Mouse (Mus musculus): ENCODE data around the gene Lrit2. TPM values are rescaled to one million over a fixed set of nuclear protein-coding genes. Genes with fewer than 3 reads are reported as not detected.

Lrit2 gene
- total RNA-seq, 2 experiments from 2014 or later = not detected

DNA sequence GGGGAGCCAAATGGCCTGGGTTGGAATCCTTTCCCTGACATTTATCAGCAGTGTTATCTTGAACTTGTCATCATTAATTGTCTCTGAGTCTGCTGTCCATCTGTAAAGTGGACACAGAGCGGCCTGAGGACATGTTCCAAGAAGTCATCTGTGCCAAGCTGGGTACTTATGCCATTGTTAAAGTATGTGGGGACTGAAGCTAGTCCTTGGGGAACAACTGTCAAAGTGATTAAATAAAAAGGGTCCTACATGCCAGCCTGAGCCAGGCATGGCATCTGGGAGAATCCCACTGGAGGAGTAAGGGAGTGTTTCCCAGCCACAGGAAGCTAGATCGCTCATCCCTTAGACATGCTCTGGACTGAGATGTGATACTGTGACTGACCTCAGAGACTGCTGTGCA lies 42.7 kb downstream of the Lrit2 start:
- ATAC-seq (ENCODE audit: poor library complexity, severe bottlenecking) = no peak

GRCm38 (mm10) chr14:37111371-37111770 lies 43.6 kb downstream of the Lrit2 start:
- ATAC-seq (ENCODE audit: poor library complexity, severe bottlenecking) = no peak

- ATAC-seq (ENCODE audit: poor library complexity, severe bottlenecking) = no peak
Measured at GRCm38 (mm10) chr14:37112931-37113330, 45.2 kb downstream of the Lrit2 start.

- no peak for ATAC-seq (ENCODE audit: poor library complexity, severe bottlenecking)
Measured at GRCm38 (mm10) chr14:37113922-37114321, 46.2 kb downstream of the Lrit2 start, which contains the start of gene 2610528A11Rik. Gene 2610528A11Rik, minus strand, starts transcription at chr14:37114022.

DNA sequence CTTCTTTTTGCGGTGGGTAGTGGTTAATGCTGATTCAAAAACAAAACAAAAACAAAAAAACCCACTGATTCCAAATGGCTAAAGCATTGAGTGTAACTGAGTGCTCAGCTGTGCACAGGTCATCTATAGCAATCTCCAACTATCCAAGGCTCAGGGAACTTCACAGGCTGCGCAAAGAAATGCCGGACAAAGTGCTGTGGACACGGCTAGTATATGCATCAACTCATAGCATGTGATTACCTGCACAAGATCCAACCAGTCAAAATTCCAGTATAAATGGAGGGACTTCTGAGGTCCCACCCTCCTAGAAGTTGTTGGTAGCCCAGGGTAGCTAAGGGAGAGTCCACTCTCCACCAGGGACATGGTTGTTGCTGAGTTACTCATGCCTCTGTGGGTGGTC lies 51.5 kb downstream of the Lrit2 start:
- no peak for ATAC-seq (ENCODE audit: poor library complexity, severe bottlenecking)

Other genes with a start within 250 kb of the Lrit2 start
- gene Ccser2, start 99.2 kb upstream of the Lrit2 start, total RNA-seq (2015) = 11.4 and 15.1 TPM in 2 replicates
- 11.6 and 11.9 TPM in 2 replicates for gene Ccser2, start 99.2 kb upstream of the Lrit2 start, total RNA-seq (2017)
- gene Rgr, start 19.0 kb upstream of the Lrit2 start, total RNA-seq (2015) = not detected in 2 replicates
- gene Rgr, start 19.0 kb upstream of the Lrit2 start, total RNA-seq (2017) = not detected in 2 replicates
- gene Lrit1, start 13.1 kb upstream of the Lrit2 start, total RNA-seq (2015) = not detected in 2 replicates
- not detected in 2 replicates for gene Lrit1, start 13.1 kb upstream of the Lrit2 start, total RNA-seq (2017)
- not detected in 2 replicates for gene Cdhr1, start 30.4 kb downstream of the Lrit2 start, total RNA-seq (2015)
- 0.08 TPM in 1 of 2 replicates, not detected in the other for gene Cdhr1, start 30.4 kb downstream of the Lrit2 start, total RNA-seq (2017)
- 1.1 TPM in 1 of 2 replicates, not detected in the other for gene 2610528A11Rik, start 46.1 kb downstream of the Lrit2 start, total RNA-seq (2015)
- gene 2610528A11Rik, start 46.1 kb downstream of the Lrit2 start, total RNA-seq (2017) = 0.55 and 1.0 TPM in 2 replicates
- 84.9 and 89.2 TPM in 2 replicates for gene Ghitm, start 67.3 kb downstream of the Lrit2 start, total RNA-seq (2015)
- gene Ghitm, start 67.3 kb downstream of the Lrit2 start, total RNA-seq (2017) = 85.7 and 101 TPM in 2 replicates

Data from megakaryocyte, adult 5-6 weeks (primary cell).